Mouse (Mus musculus): ENCODE data around the gene Ahnak2. TPM values are rescaled to one million over a fixed set of nuclear protein-coding genes. Genes with fewer than 3 reads are reported as not detected.

Gene Ahnak2
- total and polyA plus RNA-seq, 2 experiments from 2014 or later = 2.4 to 10.5 TPM

DNA sequence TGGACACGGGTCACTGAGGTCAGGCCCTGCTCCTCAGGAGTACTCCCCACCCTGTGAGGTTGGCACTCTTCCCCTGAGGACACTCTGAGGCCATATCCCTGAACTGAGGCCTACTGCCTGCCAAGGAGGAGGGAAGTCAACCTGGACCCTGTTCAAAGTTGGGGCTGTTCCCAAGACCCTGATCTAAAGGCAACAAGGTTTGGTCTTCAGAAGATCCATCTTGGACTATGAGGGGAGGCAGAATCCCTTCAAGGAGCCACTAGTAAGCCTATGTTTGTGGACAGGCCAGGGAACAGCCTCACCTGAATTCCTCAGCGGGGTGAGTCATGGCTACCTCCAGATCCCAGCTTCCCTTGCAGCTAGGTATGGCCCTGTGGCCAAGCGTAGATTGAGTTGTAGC is 43.0 kb downstream of the Ahnak2 start:
- H3K9me3 ChIP-seq (replicated peaks; ENCODE audit: control insufficient read depth, low read length) = peaks cover 3% of the 10 kb centered on the region; the same call in 1 of the 2 replicates
- WGBS = 78% methylated on average over 3 of the region's 3 CpGs
- no peaks in the 10 kb centered on the region for H3K36me3 ChIP-seq (replicated peaks; ENCODE audit: control insufficient read depth, insufficient read depth, low read length)
- no peak overlapping the region for H3K9ac ChIP-seq (replicated peaks; ENCODE audit: low read depth, low read length)
- no peaks in the 10 kb centered on the region for H3K27me3 ChIP-seq (ENCODE audit: control insufficient read depth, insufficient read depth, low read length)
- H3K4me1 ChIP-seq (ENCODE audit: control insufficient read depth, insufficient read depth) = no peaks in the 10 kb centered on the region
- no peak overlapping the region for H3K4me2 ChIP-seq (ENCODE audit: low read depth, low read length)
- DNase-seq (ENCODE audit: low spot score) (no peak), ATAC-seq (ENCODE audit: insufficient read depth, low read depth) (no peak)
- no peak overlapping the region for H3K4me3 ChIP-seq (ENCODE audit: low read depth, low read length)
- H3K27ac ChIP-seq (ENCODE audit: low read depth) = no peak overlapping the region
- TF ChIP-seq EP300 (IDR thresholded peaks at IDR 0.05; ENCODE audit: low read depth) (no peak), CTCF (IDR thresholded peaks at IDR 0.05; ENCODE audit: low read depth) (no peak)

DNA sequence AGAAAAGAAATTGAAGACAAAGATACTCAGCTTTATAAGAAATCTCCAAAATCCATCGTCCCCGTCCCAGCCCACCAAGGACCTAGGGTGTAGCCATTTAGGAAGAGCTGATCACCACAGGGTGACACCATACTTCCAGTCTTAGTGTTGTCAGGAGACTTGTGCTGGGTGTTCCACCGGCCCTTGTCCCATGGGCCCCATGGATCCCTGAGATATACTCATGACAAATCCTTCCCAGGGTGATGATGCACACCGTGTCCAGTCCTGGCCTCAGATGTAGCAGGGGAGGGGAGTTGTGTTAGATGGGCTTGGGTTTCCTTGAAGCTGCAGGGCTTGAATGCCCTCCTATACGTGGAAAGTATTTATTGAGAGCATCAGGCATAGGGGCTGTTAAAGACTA is 44.6 kb downstream of the Ahnak2 start:
- Histone ChIP-seq H3K4me1 (ENCODE audit: control insufficient read depth, insufficient read depth) (no peaks in the 10 kb centered on the region), H3K27ac (ENCODE audit: low read depth) (no peak overlapping the region), H3K4me2 (ENCODE audit: low read depth, low read length) (no peak overlapping the region), H3K27me3 (ENCODE audit: control insufficient read depth, insufficient read depth, low read length) (no peaks in the 10 kb centered on the region), H3K9me3 (replicated peaks; ENCODE audit: control insufficient read depth, low read length) (peaks cover 3% of the 10 kb centered on the region; the same call in 1 of the 2 replicates), H3K9ac (replicated peaks; ENCODE audit: low read depth, low read length) (no peak overlapping the region), H3K36me3 (replicated peaks; ENCODE audit: control insufficient read depth, insufficient read depth, low read length) (no peaks in the 10 kb centered on the region), H3K4me3 (ENCODE audit: low read depth, low read length) (no peak overlapping the region)
- no peak for ATAC-seq (ENCODE audit: insufficient read depth, low read depth)
- DNase-seq (ENCODE audit: low spot score) = no peak
- TF ChIP-seq EP300 (IDR thresholded peaks at IDR 0.05; ENCODE audit: low read depth) = no peak
- TF ChIP-seq CTCF (IDR thresholded peaks at IDR 0.05; ENCODE audit: low read depth) = no peak
- WGBS = 80% methylated on average over 5 of the region's 5 CpGs

DNA sequence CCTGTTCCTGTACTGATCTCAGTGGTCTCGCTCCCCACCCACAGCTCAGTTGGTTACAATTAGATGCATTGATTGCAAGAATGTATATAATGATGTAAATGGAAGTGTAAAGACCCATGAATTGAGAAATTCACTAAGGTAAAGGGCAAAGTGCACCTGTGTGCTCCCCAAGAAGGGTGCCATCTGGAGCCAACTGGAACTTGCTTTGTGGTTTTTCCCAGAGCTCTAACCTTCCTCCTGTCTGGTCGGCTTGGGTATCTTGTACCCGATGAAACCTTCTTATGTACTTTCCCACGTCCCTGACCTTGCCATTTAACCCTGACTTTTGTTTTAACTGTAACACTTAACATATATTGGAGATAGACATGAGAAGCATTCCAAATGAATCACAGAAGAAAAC is 46.6 kb downstream of the Ahnak2 start:
- no peak for DNase-seq (ENCODE audit: low spot score)
- 61% methylated on average over 4 of the region's 4 CpGs for WGBS
- Histone ChIP-seq H3K27me3 (ENCODE audit: control insufficient read depth, insufficient read depth, low read length) (0 out of 2 replicates have a peak, but pooled peaks cover 2% of the 10 kb centered on the region), H3K36me3 (replicated peaks; ENCODE audit: control insufficient read depth, insufficient read depth, low read length) (no peaks in the 10 kb centered on the region), H3K9ac (replicated peaks; ENCODE audit: low read depth, low read length) (no peak overlapping the region), H3K9me3 (replicated peaks; ENCODE audit: control insufficient read depth, low read length) (peaks cover 3% of the 10 kb centered on the region; the same call in 1 of the 2 replicates), H3K4me3 (ENCODE audit: low read depth, low read length) (no peak overlapping the region), H3K27ac (ENCODE audit: low read depth) (no peak overlapping the region), H3K4me1 (ENCODE audit: control insufficient read depth, insufficient read depth) (no peaks in the 10 kb centered on the region), H3K4me2 (ENCODE audit: low read depth, low read length) (no peak overlapping the region)
- no peak for ATAC-seq (ENCODE audit: insufficient read depth, low read depth)
- TF ChIP-seq EP300 (IDR thresholded peaks at IDR 0.05; ENCODE audit: low read depth) = no peak

DNA sequence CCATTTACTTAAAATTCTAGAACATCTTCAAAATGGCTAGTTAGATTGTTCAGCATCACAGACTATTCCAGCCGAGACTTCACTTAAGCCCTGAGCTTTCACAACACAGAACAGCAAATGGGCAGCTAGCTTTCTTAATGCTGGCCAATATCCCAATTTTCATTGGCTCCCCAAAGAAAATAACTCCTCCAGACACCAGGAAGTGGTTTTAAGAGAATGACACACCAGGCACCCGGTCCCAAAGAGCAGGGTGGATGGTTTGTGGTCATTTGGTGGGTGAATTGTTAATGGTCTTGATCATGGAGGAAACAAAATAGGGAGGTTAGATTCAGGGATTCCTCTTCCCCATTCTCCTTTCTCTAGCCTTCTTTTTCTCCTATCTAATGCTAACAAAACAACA is 50.1 kb downstream of the Ahnak2 start:
- ATAC-seq (ENCODE audit: insufficient read depth, low read depth) (no peak), DNase-seq (ENCODE audit: low spot score) (no peak)
- Histone ChIP-seq H3K4me2 (ENCODE audit: low read depth, low read length) (no peak overlapping the region), H3K27ac (ENCODE audit: low read depth) (no peak overlapping the region), H3K36me3 (replicated peaks; ENCODE audit: control insufficient read depth, insufficient read depth, low read length) (no peaks in the 10 kb centered on the region), H3K27me3 (ENCODE audit: control insufficient read depth, insufficient read depth, low read length) (0 out of 2 replicates have a peak, but pooled peaks cover 2% of the 10 kb centered on the region), H3K4me3 (ENCODE audit: low read depth, low read length) (no peak overlapping the region), H3K9me3 (replicated peaks; ENCODE audit: control insufficient read depth, low read length) (peaks cover 3% of the 10 kb centered on the region; the same call in 1 of the 2 replicates), H3K9ac (replicated peaks; ENCODE audit: low read depth, low read length) (no peak overlapping the region), H3K4me1 (ENCODE audit: control insufficient read depth, insufficient read depth) (no peaks in the 10 kb centered on the region)
- 37% methylated on average over 2 of the region's 2 CpGs for WGBS
- TF ChIP-seq EP300 (IDR thresholded peaks at IDR 0.05; ENCODE audit: low read depth) = no peak
- TF ChIP-seq CTCF (IDR thresholded peaks at IDR 0.05; ENCODE audit: low read depth) = no peak

DNA sequence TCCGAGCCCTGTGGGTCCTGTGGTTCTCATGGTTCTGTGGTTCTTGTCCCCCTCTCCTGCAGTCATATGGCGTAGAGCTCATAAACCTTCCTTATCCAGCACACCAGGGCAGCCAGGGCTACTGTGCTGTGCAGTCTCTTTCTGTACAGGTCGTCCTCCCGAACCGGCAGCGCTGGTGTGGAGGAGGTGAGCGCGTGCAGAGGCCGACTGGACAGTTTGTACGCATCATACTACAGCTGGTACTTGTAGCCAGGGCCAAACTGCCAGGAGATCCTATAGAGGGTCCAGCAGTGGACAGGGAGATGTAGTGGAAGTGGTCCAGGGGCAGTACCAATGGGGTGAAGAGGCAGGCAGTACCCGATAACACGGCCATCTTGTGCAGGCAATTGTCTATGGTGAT is 51.5 kb downstream of the Ahnak2 start:
- 0 out of 2 replicates have a peak, but pooled peaks cover 2% of the 10 kb centered on the region for H3K27me3 ChIP-seq (ENCODE audit: control insufficient read depth, insufficient read depth, low read length)
- 78% methylated on average over 12 of the region's 12 CpGs for WGBS

DNA sequence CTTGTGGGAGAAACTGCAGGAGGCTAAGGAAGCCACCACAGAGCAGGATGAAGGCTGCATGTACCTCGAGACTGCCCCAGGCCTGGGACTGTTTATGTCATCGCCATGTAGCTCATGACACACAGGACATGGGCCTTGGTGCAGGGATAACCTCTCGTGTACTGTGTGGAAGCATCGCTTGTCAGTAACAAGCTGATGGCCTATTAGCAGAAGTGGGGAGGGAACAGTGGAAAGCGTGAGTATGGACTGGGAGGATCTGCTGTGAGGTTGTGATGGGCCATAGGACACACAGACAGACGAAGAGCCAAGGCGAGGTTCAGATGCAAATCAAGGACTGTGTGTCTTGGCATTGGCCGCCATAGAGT is 54.9 kb downstream of the Ahnak2 start:
- 72% methylated on average over 8 of the region's 8 CpGs for WGBS
- Histone ChIP-seq H3K27me3 (ENCODE audit: control insufficient read depth, insufficient read depth, low read length) (0 out of 2 replicates have a peak, but pooled peaks cover 2% of the 10 kb centered on the region), H3K36me3 (replicated peaks; ENCODE audit: control insufficient read depth, insufficient read depth, low read length) (no peaks in the 10 kb centered on the region), H3K4me3 (ENCODE audit: low read depth, low read length) (no peak overlapping the region), H3K9me3 (replicated peaks; ENCODE audit: control insufficient read depth, low read length) (no peaks in the 10 kb centered on the region), H3K27ac (ENCODE audit: low read depth) (peak overlapping the region; percentile 25; the same call in 1 of the 2 replicates), H3K4me1 (ENCODE audit: control insufficient read depth, insufficient read depth) (peaks cover 9% of the 10 kb centered on the region; the same call in 1 of the 2 replicates), H3K4me2 (ENCODE audit: low read depth, low read length) (no peak overlapping the region), H3K9ac (replicated peaks; ENCODE audit: low read depth, low read length) (no peak overlapping the region)
- DNase-seq (ENCODE audit: low spot score) (no peak), ATAC-seq (ENCODE audit: insufficient read depth, low read depth) (no peak)
- no peak for TF ChIP-seq CTCF (IDR thresholded peaks at IDR 0.05; ENCODE audit: low read depth)
- TF ChIP-seq EP300 (IDR thresholded peaks at IDR 0.05; ENCODE audit: low read depth) = no peak

More for the DNA sequence above, 51.5 kb downstream of the Ahnak2 start:
- H3K4me2 ChIP-seq (ENCODE audit: low read depth, low read length) = no peak overlapping the region
- TF ChIP-seq CTCF (IDR thresholded peaks at IDR 0.05; ENCODE audit: low read depth) (no peak), EP300 (IDR thresholded peaks at IDR 0.05; ENCODE audit: low read depth) (no peak)
- ATAC-seq (ENCODE audit: insufficient read depth, low read depth) = no peak
- DNase-seq (ENCODE audit: low spot score) = no peak
- no peaks in the 10 kb centered on the region for H3K9me3 ChIP-seq (replicated peaks; ENCODE audit: control insufficient read depth, low read length)
- H3K36me3 ChIP-seq (replicated peaks; ENCODE audit: control insufficient read depth, insufficient read depth, low read length) = no peaks in the 10 kb centered on the region
- no peak overlapping the region for H3K4me3 ChIP-seq (ENCODE audit: low read depth, low read length)
- no peak overlapping the region for H3K9ac ChIP-seq (replicated peaks; ENCODE audit: low read depth, low read length)
- H3K27ac ChIP-seq (ENCODE audit: low read depth) = no peak overlapping the region
- H3K4me1 ChIP-seq (ENCODE audit: control insufficient read depth, insufficient read depth) = 0 out of 2 replicates have a peak, but pooled peaks cover 3% of the 10 kb centered on the region

All from heart, postnatal 0 days (tissue).